Mouse (Mus musculus): ENCODE measurements around the gene Spc24.

- no peak for TF ChIP-seq CTCF (IDR thresholded peaks at IDR 0.05; ENCODE audit: borderline replicate concordance, control insufficient read depth, extremely low read depth, insufficient read depth, low read length, poor library complexity)
- no peak for TF ChIP-seq POLR2A (IDR thresholded peaks at IDR 0.05; ENCODE audit: control insufficient read depth, extremely low read depth, insufficient read depth, low read length, poor library complexity)
Observed at GRCm38 (mm10) chr9:21797921-21798344, 37.8 kb upstream of the Spc24 start.
